In the genomic region with DNA sequence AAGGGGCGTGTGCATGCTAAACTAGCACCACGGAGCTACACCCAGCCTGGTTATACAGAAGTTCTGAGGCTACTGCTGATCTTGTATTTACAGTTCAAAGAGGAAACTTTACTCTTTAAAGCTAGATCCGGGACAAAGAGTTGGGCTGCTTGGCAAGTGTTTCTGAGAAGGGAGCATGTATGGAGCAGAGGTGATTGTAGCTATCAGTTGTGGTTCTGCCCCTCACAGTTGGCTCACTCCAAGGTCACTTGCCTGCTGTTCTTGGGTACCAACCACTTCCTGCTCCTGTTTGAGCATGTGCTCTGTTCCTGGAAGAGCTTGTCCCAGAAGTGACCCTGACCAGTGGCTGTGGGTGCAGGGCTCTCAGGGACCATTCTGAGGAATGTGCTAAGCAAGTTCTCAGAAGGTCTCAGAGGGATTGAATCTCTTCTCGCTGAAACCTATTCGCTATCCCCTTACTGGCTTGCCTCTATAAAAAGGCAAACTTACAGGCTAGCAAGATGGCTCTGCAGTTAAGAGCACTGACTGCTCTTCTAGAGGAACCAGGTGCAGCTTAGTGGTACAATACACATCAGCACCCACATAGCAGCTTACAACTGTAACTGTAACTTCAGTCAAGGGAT, we compare ENCODE assay signal across 10 mouse cellular contexts.
A peak's percentile ranks its signal among the peaks of the same experiment; 100 is the strongest.
DNase-seq lines count a peak whose midpoint lies in the region; ATAC-seq and TF ChIP-seq lines count a peak whose summit lies in the region.
"Had no signal": no experiment of that assay in that cellular context is flagged by ENCODE, and none has a peak within 500 bp of the region (broad histone marks: within the 10 kb centered on the region; RNA-seq: fewer than 3 reads in every experiment).

No protein-coding gene starts in this region.

- peak; percentile 43 for ATAC-seq in G1E (ENCODE audit: extremely low read depth, insufficient number of reproducible peaks, low FRiP score, poor library complexity, severe bottlenecking)
- peak; percentile 43; the same call in 1 of the 2 replicates for ATAC-seq in intestine, postnatal 0 days
- ATAC-seq in stomach, embryonic 16.5 days (ENCODE audit: insufficient read depth, low FRiP score): peak; percentile 87; the same call in 1 of the 2 replicates
- no peak for ATAC-seq in kidney, embryonic 16.5 days (ENCODE audit: low FRiP score, low TSS enrichment)

- peak; percentile 18 to 25 for DNase-seq in heart, adult 18-20 months
- DNase-seq in heart, embryonic 10.5 days (ENCODE audit: low spot score): no peak
- DNase-seq in G1E (ENCODE audit: low spot score): peak; percentile 44
- no peak for DNase-seq in gastrocnemius, adult 2 months
- DNase-seq in retina, postnatal 1 day: no peak
- DNase-seq: cerebellum, adult 9-11 months; gastrocnemius, postnatal 10 days had no signal

- no peak overlapping the region for H3K4me2 ChIP-seq in intestine, postnatal 0 days (replicated peaks; ENCODE audit: low read depth)
- no peak overlapping the region for H3K4me2 ChIP-seq in stomach, embryonic 16.5 days (ENCODE audit: low read depth, low read length)
- no peak overlapping the region for H3K4me2 ChIP-seq in kidney, embryonic 16.5 days (replicated peaks; ENCODE audit: low read depth, low read length)

- no peaks in the 10 kb centered on the region for H3K9me3 ChIP-seq in heart, embryonic 10.5 days
- H3K9me3 ChIP-seq in G1E (replicated peaks): no peaks in the 10 kb centered on the region
- no peaks in the 10 kb centered on the region for H3K9me3 ChIP-seq in intestine, postnatal 0 days (ENCODE audit: control insufficient read depth)
- no peaks in the 10 kb centered on the region for H3K9me3 ChIP-seq in stomach, embryonic 16.5 days (replicated peaks; ENCODE audit: control insufficient read depth, low read length)
- no peaks in the 10 kb centered on the region for H3K9me3 ChIP-seq in kidney, embryonic 16.5 days (ENCODE audit: low read length)

- WGBS in heart, embryonic 10.5 days: 69% methylated on average over 5 of the region's 5 CpGs
- 58% methylated on average over 5 of the region's 5 CpGs for WGBS in intestine, postnatal 0 days
- WGBS in stomach, embryonic 16.5 days: 53% methylated on average over 5 of the region's 5 CpGs
- WGBS in kidney, embryonic 16.5 days: 71% methylated on average over 5 of the region's 5 CpGs

- peaks cover 24% of the 10 kb centered on the region for H3K4me1 ChIP-seq in heart, embryonic 10.5 days
- H3K4me1 ChIP-seq in G1E (ENCODE audit: insufficient read depth, low read depth, low read length): peaks cover 99% of the 10 kb centered on the region
- 0 out of 2 replicates have a peak, but pooled peaks cover 8% of the 10 kb centered on the region for H3K4me1 ChIP-seq in intestine, postnatal 0 days (replicated peaks; ENCODE audit: control insufficient read depth, insufficient read depth, low read length)
- peaks cover 15% of the 10 kb centered on the region; the same call in 1 of the 2 replicates for H3K4me1 ChIP-seq in stomach, embryonic 16.5 days (ENCODE audit: control insufficient read depth, insufficient read depth, low read length)
- H3K4me1 ChIP-seq in kidney, embryonic 16.5 days (ENCODE audit: insufficient read depth, low read length): peaks cover 13% of the 10 kb centered on the region

- intact Hi-C loops in gastrocnemius, adult 2 months (cut with DNase I): no loop called here

- H3K36me3 ChIP-seq in heart, embryonic 10.5 days: no peaks in the 10 kb centered on the region
- H3K36me3 ChIP-seq in G1E (replicated peaks): no peaks in the 10 kb centered on the region
- H3K36me3 ChIP-seq in intestine, postnatal 0 days (ENCODE audit: control insufficient read depth, insufficient read depth): no peaks in the 10 kb centered on the region
- no peaks in the 10 kb centered on the region for H3K36me3 ChIP-seq in stomach, embryonic 16.5 days (ENCODE audit: control insufficient read depth, insufficient read depth, low read length)
- H3K36me3 ChIP-seq in kidney, embryonic 16.5 days (ENCODE audit: insufficient read depth, low read length): no peaks in the 10 kb centered on the region

- TF ChIP-seq CTCF in G1E (IDR thresholded peaks at IDR 0.05; ENCODE audit: low read depth, low read length): no peak
- no peak for TF ChIP-seq CTCF in intestine, postnatal 0 days (IDR thresholded peaks at IDR 0.05; ENCODE audit: low read depth)
- no peak for TF ChIP-seq CTCF in gastrocnemius, adult 2 months (IDR thresholded peaks at IDR 0.05)

- no peak overlapping the region for H3K4me3 ChIP-seq in heart, embryonic 10.5 days
- no peak overlapping the region; the same call in 1 of the 2 replicates for H3K4me3 ChIP-seq in G1E (ENCODE audit: low read depth, low read length)
- no peak overlapping the region for H3K4me3 ChIP-seq in intestine, postnatal 0 days (ENCODE audit: low read depth, low read length)
- no peak overlapping the region for H3K4me3 ChIP-seq in stomach, embryonic 16.5 days (replicated peaks; ENCODE audit: low read length)
- no peak overlapping the region for H3K4me3 ChIP-seq in gastrocnemius, adult 2 months
- no peak overlapping the region for H3K4me3 ChIP-seq in kidney, embryonic 16.5 days (ENCODE audit: low read length)

- H3K27ac ChIP-seq in heart, embryonic 10.5 days: no peak overlapping the region
- H3K27ac ChIP-seq in intestine, postnatal 0 days (ENCODE audit: low read depth, low read length): no peak overlapping the region
- peak overlapping the region; percentile 71 for H3K27ac ChIP-seq in stomach, embryonic 16.5 days (ENCODE audit: low read length)
- no peak overlapping the region for H3K27ac ChIP-seq in gastrocnemius, adult 2 months
- H3K27ac ChIP-seq in kidney, embryonic 16.5 days (ENCODE audit: low read length): no peak overlapping the region

- peaks cover 31% of the 10 kb centered on the region for H3K27me3 ChIP-seq in heart, embryonic 10.5 days (ENCODE audit: insufficient read depth, poor library complexity, severe bottlenecking)
- no peaks in the 10 kb centered on the region for H3K27me3 ChIP-seq in G1E (ENCODE audit: insufficient read depth, low read length)
- peaks cover 11% of the 10 kb centered on the region; the same call in 1 of the 2 replicates for H3K27me3 ChIP-seq in intestine, postnatal 0 days (replicated peaks; ENCODE audit: control insufficient read depth, insufficient read depth, low read length)
- H3K27me3 ChIP-seq in stomach, embryonic 16.5 days (ENCODE audit: control insufficient read depth, insufficient read depth, low read length): no peaks in the 10 kb centered on the region
- 0 out of 2 replicates have a peak, but pooled peaks cover 4% of the 10 kb centered on the region for H3K27me3 ChIP-seq in kidney, embryonic 16.5 days (ENCODE audit: insufficient read depth, low read length)

- H3K9ac ChIP-seq in intestine, postnatal 0 days (ENCODE audit: low read depth, low read length): no peak overlapping the region
- H3K9ac ChIP-seq in stomach, embryonic 16.5 days (ENCODE audit: low read length): no peak overlapping the region
- no peak overlapping the region for H3K9ac ChIP-seq in kidney, embryonic 16.5 days (replicated peaks; ENCODE audit: low read length)

Comparison
In these comparisons a context has a peak if more than half of its experiments do, and no peak if none do; other contexts are left out.
1. DNase-seq: peak in heart, adult 18-20 months (2 of 2) and G1E (single experiment); none in heart, embryonic 10.5 days (single experiment), gastrocnemius, adult 2 months (single experiment) and retina, postnatal 1 day (single experiment).